Mouse (Mus musculus) C2C12 (cell line): ENCODE results near the gene Lbx1. TPM values are rescaled to one million over a fixed set of nuclear protein-coding genes. Genes with fewer than 3 reads are reported as not detected.

ENCODE experiments used
- H3K27me3 ChIP-seq: one replicate; pipeline ENCODE4 v1.6.1; 2011; ENCODE audit not compliant: control insufficient read depth, insufficient read depth, insufficient read length
- H3K36me3 ChIP-seq: one replicate; pipeline ENCODE4 v1.6.1; 2011; ENCODE audit not compliant: control insufficient read depth, insufficient read depth
- H3K4me3 ChIP-seq: one replicate; pipeline ENCODE4 v1.5.1; 2011; ENCODE audit warnings: mild to moderate bottlenecking, control low read depth; ENCODE audit not compliant: poor library complexity, insufficient read depth, severe bottlenecking
- H3K79me2 ChIP-seq: one replicate; pipeline ENCODE4 v1.6.1; 2011; ENCODE audit not compliant: control insufficient read depth, insufficient read depth
- H3K79me3 ChIP-seq: one replicate; pipeline ENCODE4 v1.6.1; 2011; ENCODE audit warnings: low read depth, control low read depth
- H3ac ChIP-seq: one replicate; pipeline ENCODE3; 2011; ENCODE audit warnings: low read depth; ENCODE audit not compliant: control insufficient read depth, insufficient read length
- CEBPB ChIP-seq: IDR thresholded peaks from one replicate; pipeline ENCODE4 v1.6.1; 2011; ENCODE audit warnings: low read depth, mild to moderate bottlenecking, control low read depth, moderate library complexity
- CTCF ChIP-seq: IDR thresholded peaks from one replicate; pipeline ENCODE4 v1.5.1; 2011; ENCODE audit not compliant: control insufficient read depth, insufficient read depth, insufficient read length
- FOSL1 ChIP-seq: IDR thresholded peaks from one replicate; pipeline ENCODE4 v1.8.0; 2011; ENCODE audit warnings: mild to moderate bottlenecking, low read length; ENCODE audit not compliant: poor library complexity, insufficient read depth, severe bottlenecking
- MAX ChIP-seq: IDR thresholded peaks from one replicate; pipeline ENCODE4 v1.6.1; 2011; ENCODE audit warnings: mild to moderate bottlenecking, control low read depth
- MYOD1 ChIP-seq: IDR thresholded peaks from one replicate; pipeline ENCODE4 v1.6.1; 2011; ENCODE audit warnings: low read depth; ENCODE audit not compliant: control insufficient read depth, insufficient read length
- MYOG ChIP-seq: IDR thresholded peaks from one replicate; pipeline ENCODE4 v1.6.1; 2011; ENCODE audit not compliant: control insufficient read depth, insufficient read length; ENCODE audit errors: extremely low read depth
- USF1 ChIP-seq: IDR thresholded peaks from one replicate; pipeline ENCODE4 v1.6.1; 2011; ENCODE audit warnings: low read depth, mild to moderate bottlenecking, control low read depth, moderate library complexity
- polyA plus RNA-seq: library from polyadenylated mRNA; unstranded; fragments of >200 nt; fragmentation: generic; extraction: Trizol; gene quantifications from one replicate; pipeline ENCODE4 v1.2.1, GENCODE M21; 2012; ENCODE audit warnings: missing spikeins

Lbx1 gene
- polyA plus RNA-seq, 1 experiment, result 0.02 TPM

DNA sequence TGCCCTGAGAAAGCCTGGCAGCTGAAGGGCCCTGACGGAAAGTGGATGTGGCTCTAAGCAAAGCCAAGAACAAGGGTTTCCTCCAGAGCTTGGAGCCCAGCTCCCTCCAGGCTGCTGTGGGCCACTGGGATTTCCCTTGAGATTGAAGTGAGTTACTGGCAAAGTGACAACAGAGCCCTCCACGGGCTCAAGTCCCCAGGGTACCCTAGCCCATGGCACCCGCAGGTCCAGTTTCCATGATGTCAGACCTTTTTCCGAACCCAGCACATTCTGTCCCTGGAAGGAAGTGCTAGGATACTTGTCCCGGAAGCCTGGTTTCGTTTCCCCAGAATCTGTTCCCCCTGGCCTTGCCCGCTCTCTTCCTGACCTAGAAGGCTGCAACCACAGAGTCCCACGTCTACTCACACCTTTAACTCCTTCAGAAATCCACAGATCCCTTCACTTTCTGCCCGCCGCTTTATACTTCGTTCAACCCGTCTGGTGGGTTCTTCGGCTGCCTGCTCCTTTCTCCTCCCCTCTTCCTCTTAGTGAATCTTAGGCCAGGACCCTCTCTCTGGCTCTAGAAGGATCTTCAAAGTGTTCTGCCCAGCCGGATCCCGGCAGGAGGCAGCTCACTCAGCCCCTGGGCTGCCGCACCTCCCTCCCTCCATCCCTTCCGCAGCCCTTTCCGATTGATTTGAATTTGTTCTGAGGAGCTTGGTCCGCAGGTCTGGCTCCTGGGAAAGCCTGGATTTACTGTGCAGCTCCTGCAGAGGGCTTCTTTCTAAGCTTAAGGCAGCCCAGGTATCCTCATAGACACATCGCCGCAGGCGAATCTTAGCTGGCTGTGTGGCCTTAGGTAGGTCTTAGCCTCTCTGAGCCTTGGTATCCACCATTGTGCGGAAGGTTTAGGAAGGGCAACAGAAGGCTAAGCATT lies 7.0 kb upstream of the Lbx1 start:
- H3K79me3 ChIP-seq, result no peaks in the 10 kb centered on the region
- H3K4me3 ChIP-seq, result no peak overlapping the region
- no peaks in the 10 kb centered on the region for H3K36me3 ChIP-seq
- TF ChIP-seq MYOD1 (no peak), MAX (no peak), FOSL1 (no peak), MYOG (no peak), USF1 (no peak), CTCF (no peak), CEBPB (no peak)
- H3K27me3 ChIP-seq, result peaks cover 71% of the 10 kb centered on the region
- H3ac ChIP-seq, result no peak overlapping the region
- H3K79me2 ChIP-seq, result no peaks in the 10 kb centered on the region

DNA sequence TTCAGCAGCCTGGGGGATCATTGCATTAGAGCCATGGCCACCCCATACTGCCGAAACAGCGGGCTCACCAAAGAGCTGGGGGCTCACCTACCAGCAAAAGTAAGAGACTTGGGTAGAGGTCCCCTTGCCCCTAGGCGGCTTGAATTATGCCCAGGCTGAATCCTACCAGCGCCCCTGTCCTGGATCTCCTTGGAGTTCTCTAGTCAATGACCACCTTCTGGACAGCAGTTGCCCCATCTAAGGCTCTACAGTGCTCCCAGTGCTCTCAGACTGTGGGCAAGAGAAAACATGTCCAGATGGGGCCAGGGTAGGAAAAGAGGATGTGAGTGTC lies 6.4 kb upstream of the Lbx1 start:
- no peak for TF ChIP-seq USF1
- no peak overlapping the region for H3ac ChIP-seq
- H3K27me3 ChIP-seq, result peaks cover 78% of the 10 kb centered on the region
- no peaks in the 10 kb centered on the region for H3K79me3 ChIP-seq
- H3K79me2 ChIP-seq, result no peaks in the 10 kb centered on the region
- no peaks in the 10 kb centered on the region for H3K36me3 ChIP-seq
- H3K4me3 ChIP-seq, result no peak overlapping the region

DNA sequence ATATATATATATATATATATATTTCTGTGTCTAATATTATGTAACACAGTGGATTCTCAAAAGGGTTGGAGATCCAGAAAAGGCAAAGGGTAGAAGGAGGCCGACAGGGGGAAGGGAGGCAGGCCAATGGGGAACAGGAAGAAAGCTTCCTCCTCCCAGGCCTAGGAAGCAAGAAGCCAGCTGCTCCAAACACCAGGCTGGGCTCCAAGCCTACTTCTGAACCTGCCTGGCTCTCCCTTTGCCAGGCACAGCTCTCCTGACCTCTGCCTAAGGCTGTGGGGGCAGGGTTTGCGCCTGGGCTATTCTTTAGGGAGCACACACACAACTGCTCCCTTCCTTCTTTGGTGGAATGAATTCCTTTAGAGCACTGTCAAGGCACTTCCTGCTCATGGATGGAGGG lies 4.4 kb upstream of the Lbx1 start:
- no peak overlapping the region for H3K4me3 ChIP-seq
- H3K36me3 ChIP-seq, result no peaks in the 10 kb centered on the region
- TF ChIP-seq CEBPB, result no peak
- TF ChIP-seq CTCF, result no peak
- TF ChIP-seq MYOD1, result no peak
- no peak for TF ChIP-seq MYOG
- no peak for TF ChIP-seq MAX
- TF ChIP-seq USF1, result no peak
- no peak for TF ChIP-seq FOSL1
- no peak overlapping the region for H3ac ChIP-seq
- H3K27me3 ChIP-seq, result peaks cover 83% of the 10 kb centered on the region
- H3K79me3 ChIP-seq, result no peaks in the 10 kb centered on the region
- H3K79me2 ChIP-seq, result no peaks in the 10 kb centered on the region

DNA sequence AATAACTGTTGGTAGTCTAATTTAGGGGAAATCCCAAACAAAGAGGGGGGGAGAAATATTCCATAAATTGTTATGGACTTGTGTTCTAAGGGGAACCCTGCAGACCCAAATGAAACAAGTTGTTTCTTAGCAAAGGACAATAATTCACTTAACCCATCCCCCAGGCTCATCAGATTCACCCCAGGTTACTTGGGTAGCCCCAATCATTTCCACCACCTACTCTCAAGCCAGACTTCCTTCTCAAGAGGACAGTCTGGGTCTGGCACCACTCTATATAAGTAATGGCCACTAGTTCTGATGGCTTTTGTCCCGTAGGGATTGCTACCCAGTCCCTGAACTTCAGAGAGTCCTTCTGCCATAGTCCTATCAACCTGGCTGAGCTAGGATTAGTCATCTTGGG lies 3.6 kb upstream of the Lbx1 start:
- H3K4me3 ChIP-seq, result no peak overlapping the region
- no peak for TF ChIP-seq MYOD1
- TF ChIP-seq MAX, result no peak
- TF ChIP-seq CEBPB, result no peak
- TF ChIP-seq USF1, result no peak
- no peak for TF ChIP-seq MYOG
- TF ChIP-seq FOSL1, result no peak
- TF ChIP-seq CTCF, result no peak
- H3K79me3 ChIP-seq, result no peaks in the 10 kb centered on the region
- H3ac ChIP-seq, result no peak overlapping the region
- H3K27me3 ChIP-seq, result peaks cover 87% of the 10 kb centered on the region
- no peaks in the 10 kb centered on the region for H3K36me3 ChIP-seq
- H3K79me2 ChIP-seq, result no peaks in the 10 kb centered on the region

GRCm38 (mm10) chr19:45237665-45238209 lies 2.1 kb upstream of the Lbx1 start:
- no peak overlapping the region for H3ac ChIP-seq

More at GRCm38 (mm10) chr19:45237665-45238209, 2.1 kb upstream of the Lbx1 start:
- Histone ChIP-seq H3K79me3 (no peaks in the 10 kb centered on the region), H3K36me3 (no peaks in the 10 kb centered on the region), H3K4me3 (no peak overlapping the region), H3K27me3 (peaks cover 87% of the 10 kb centered on the region), H3K79me2 (no peaks in the 10 kb centered on the region)
- TF ChIP-seq MYOD1, result no peak
- TF ChIP-seq CEBPB, result no peak
- TF ChIP-seq MAX, result no peak
- no peak for TF ChIP-seq CTCF
- TF ChIP-seq USF1, result no peak
- no peak for TF ChIP-seq FOSL1
- no peak for TF ChIP-seq MYOG
